Mouse (Mus musculus): ENCODE measurements at regions not wholly inside any gene's neighbourhood (a gene's known extent, or its start where the extent isn't known, plus 50 kb on each side); places are given as distances from the start of the nearest gene placed in this dataset.

- TF ChIP-seq CTCF (IDR thresholded peaks at IDR 0.05; ENCODE audit: insufficient read depth, low read depth, low read length) (no peak), POLR2A (IDR thresholded peaks at IDR 0.05; ENCODE audit: insufficient read depth, low read depth, low read length) (no peak)
These were observed 166.4 kb downstream of the Opa1 start for GRCm38 (mm10) chr16:29745486-29745885.
